Mouse (Mus musculus) gastrocnemius, postnatal 14 days (tissue): ENCODE results near the gene Adamtsl3. TPM values are rescaled to one million over a fixed set of nuclear protein-coding genes. Genes with fewer than 3 reads are reported as not detected.

Experiments used
- DNase-seq: peaks from one replicate; pipeline ENCODE4 v3.0.0; 2021; ENCODE audit warnings: mixed read lengths
- intact Hi-C: fragments of 180-260 bp; cut with DNase I; formaldehyde crosslinking; loops from one replicate; pipeline ENCODE4 v1.15.1; 2025; ENCODE audit warnings: low total_unique reads
- long read RNA-seq, 2 experiments: library from polyadenylated mRNA; stranded (forward); transcript quantifications; one replicate each; pipeline ENCODE4 v2.0.0; 2021
- total RNA-seq, 2 experiments: library from RNA; stranded (reverse); gene quantifications; 2 replicates each; pipeline ENCODE4 v1.2.3; 2021

The Adamtsl3 gene
- 1 to 10 TPM; 7.4 to 8.1 TPM for total RNA-seq
- long read RNA-seq, experiment 1, partial matches to known transcripts, result 1 of 3 reads
- long read RNA-seq, experiment 1, other reads (novel, unspliced or antisense), result 2 of 3 reads
- long read RNA-seq, experiment 2, partial matches to known transcripts, result 1 of 2 reads
- long read RNA-seq, experiment 2, other reads (novel, unspliced or antisense), result 1 of 2 reads

DNA sequence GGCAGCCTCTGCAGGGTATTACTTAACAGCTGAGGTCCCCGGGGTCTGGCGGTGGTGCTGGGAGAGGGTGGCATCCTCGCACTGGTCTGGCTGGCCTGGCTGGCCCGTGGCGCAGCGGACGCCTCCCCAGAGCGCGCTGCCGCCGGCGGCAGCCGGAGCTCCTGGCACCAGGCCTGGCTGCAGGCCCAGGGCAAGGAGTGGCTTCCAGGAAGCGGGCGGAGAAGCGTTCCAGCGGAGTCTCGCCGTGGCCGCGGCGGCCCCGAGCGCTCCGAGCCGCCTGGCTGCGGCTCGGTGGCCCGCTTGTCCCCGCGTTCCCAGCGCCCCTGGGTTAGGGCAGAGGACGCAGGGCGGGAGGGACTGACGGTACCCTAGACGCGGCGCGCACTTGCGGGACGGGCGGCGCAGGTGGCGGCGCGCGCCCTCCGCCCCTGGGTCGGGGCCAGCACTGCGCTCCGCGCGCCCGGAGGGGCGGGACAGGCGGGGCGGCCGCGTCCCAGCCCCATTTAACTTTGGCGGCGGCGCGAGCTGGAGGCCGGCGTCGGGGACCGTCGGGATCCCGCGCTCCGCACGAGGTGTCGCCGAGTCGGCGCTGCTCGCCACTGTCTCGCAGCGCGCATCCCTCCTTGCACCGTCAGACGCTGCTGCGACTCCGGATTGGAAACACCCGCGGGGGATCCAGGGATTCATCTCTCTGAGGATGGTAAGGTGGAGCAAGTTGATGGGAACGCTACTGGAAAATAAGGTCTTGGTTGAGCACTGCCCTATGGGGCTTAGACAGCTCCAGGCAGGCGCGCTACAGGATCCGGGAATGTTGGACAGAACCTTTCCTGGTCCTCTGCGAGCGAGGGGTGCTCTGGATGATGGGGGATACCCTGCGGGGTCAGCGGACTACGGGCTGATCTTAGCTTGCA is at the start of gene Adamtsl3:
Gene Adamtsl3 (plus strand): TSS at position 484 of the 911 bp plus-strand sequence.
- intact Hi-C loops, result loop anchor here (10.0 kb wide), 1 partner anchor 169 kb away; no protein-coding TSS in a partner anchor
- peak; percentile 70 for DNase-seq

DNA sequence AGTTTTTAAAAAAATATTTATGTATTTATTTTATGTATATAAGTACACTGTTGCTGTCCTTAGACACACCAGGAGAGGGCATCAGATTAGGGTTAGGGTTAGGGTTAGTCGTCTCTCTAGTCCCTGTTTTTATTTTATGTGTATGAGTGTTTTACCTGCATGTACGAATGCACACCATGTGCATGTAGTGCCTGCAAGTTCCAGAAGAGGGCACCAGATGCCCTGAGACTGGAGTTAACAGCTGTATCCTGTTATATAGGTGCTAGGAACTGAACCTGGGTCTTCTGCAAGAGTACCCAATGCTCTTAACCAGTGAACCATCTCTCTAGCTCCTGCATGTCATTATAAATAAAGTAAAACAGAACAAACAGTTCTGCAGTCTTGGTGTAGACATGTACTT is 48.3 kb upstream of the Adamtsl3 start:
- DNase-seq, result no peak

DNA sequence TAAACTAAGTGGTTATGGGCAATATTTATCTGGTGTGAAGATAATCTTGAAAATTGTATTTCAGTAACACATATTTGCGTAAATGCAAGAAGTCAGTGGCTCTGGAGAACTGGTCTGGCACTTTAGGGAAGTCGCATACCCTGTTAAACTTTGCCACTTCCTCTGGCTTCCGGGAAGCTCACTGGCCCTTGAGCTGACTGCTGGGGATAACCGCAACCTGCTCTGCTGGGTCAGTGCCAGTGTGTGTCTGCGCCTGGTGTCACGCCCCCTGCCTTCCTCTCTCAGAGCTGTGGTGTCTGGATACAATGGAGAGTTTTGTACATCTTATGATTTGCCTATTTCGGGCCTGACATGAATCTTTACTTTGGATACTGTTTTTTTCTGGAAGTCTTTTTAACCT is 42.1 kb upstream of the Adamtsl3 start:
- intact Hi-C loops, result no loop called here
- no peak for DNase-seq

More for the DNA sequence above, 48.3 kb upstream of the Adamtsl3 start:
- intact Hi-C loops, result no loop called here

DNA sequence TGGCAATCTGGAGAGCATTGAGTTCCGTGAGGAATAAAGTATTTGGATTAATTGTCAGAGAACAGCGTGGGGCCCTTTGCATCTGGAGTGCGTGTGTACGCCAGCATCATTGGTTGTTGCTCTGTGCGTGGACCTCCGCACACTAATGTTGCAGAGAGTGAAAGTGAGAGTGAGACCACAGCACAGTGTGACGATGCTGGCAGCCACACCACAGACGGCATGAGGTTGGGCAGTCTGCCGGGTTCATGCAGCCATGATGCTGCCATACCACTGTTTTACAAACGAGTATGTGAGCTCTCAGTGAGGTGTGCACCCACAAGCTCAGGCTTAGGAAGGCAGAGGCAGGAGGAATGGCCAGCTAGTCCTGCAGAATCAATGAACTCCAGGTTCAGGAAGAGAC is 41.4 kb upstream of the Adamtsl3 start:
- no peak for DNase-seq
- intact Hi-C loops, result no loop called here

DNA sequence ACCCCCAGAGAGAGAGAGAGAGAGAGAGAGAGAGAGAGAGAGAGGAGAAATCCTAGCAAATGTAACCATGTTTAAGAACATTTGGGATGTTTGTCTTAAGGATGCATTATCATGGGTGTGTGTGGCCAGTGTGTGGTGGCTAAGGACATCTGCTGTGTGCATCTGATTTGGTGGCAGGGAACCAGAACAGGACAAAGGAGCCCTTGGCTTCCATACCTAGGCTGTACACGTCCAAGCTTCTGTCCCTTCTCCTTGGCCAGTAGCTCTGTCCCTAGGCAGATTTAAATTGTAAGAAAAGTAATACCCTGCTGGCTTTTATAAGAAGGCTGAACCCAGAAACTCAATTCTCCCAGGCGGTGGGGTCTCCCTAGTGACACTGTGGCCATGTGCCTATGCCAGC is 40.9 kb upstream of the Adamtsl3 start:
- intact Hi-C loops, result no loop called here
- no peak for DNase-seq

DNA sequence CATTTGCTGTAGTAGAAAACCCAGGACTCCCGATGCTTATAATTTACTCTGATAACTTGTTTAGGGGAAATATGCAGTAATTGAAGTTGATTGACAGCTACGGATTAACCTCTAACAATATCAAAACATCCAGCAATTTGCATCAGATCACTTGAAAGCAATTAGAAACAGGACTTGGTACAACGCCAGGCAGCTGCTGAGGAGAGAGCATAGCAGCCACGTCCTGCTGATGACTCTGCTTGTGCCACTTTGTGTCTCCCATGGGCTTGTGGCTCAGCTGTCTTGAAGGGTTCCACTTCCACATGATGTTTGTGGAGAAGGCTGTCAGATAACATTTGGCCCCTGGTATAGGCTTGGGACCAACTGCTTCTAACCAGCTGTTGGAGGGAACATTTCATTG is 27.1 kb upstream of the Adamtsl3 start:
- intact Hi-C loops, result no loop called here
- DNase-seq, result no peak

DNA sequence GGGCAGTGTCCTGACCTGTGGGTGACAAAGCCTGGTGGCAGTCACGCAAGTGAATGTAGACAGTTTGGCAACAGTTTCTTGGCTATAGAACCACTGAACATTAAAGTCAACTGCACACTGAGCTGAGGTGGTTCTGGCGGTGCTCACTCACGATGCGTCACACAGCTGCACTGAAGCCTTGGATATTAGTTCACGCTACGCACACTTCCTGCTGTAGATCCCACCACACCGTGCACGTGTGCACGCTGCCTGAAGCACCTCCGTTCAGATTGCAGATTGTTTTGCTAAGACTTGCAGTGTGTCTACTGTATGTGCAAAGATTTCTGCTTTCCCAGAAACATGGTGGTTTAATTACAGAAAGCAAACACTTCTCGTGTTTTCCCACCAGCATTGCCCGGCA is 17.0 kb upstream of the Adamtsl3 start:
- intact Hi-C loops, result no loop called here
- DNase-seq, result no peak

DNA sequence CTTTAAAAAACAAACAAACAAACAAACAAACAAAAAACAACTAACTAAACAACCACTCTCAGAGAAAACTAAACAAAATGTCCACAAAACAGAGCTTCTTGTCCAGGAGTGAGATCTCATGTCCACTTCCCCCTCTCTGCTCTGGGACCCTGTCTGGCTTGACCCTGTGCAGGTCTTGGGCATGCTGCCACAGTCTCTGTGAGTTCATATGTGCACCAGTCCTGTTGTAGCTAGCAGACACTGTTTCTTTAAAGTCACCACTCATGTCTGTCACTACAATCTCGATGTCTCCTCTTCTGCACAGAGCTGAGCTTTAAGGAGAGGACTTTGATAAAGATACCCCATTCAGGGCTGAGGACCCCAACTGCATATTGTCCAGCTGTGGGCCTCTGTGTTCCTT is 8.9 kb upstream of the Adamtsl3 start:
- no peak for DNase-seq
- intact Hi-C loops, result no loop called here

DNA sequence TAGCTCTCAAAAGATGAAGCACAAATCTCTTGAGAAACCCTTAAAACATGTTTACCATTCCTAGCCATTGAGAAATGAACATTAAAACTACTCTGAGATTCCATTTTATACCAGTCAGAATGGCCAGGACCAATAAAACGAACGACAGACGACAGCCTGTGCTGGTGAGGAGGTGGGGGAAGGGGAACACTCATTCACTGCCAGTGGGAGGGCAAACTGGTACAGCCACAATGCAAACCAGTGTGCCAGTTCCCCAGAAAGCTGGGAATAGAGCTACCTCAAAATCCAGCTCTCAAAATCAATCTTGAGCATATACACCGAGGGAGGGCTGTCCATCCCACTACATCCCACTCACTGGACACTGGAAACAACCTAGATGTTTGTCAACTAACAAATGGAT is 8.3 kb upstream of the Adamtsl3 start:
- no peak for DNase-seq
- intact Hi-C loops, result no loop called here

DNA sequence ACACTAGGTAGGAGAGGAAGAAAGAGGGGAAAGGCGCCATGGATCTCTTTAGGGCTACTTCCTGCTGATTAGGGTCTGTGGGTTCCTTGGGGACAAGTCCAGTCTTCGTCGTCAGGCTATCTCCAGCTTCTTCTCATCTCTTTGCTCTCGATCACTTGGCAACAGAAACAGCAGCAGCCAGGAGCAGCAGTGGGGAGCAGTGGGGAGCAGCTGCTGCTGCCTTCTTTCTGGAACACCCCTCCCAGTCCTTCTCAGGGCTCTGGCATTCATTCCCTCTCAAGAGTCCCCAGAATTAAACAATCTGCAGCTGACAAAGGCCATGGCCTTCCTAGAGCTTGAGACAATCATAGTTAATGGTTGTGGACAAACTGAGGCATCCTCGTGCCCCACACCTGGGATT is 7.6 kb upstream of the Adamtsl3 start:
- DNase-seq, result no peak
- intact Hi-C loops, result no loop called here

DNA sequence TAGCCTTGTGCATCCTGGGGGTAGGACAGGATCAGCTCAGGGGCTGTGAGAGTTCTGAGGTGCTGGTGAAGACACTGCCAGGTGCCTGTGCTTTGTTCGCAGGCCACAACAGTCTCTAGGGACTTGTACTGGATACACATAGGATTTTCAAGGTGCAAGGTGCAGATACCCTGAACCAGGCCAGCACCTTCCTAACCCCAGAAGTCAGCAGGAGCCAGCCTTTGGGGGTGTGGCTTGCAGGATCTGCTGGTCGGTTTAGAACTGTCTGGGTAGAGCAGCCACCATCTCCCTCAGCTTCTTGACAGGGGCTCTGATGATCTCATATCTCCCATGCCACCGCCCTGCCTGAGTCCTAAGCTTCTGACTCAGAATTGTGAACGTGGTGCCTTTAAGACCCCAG is 5.7 kb upstream of the Adamtsl3 start:
- DNase-seq, result no peak
- intact Hi-C loops, result loop anchor here (10.0 kb wide), 1 partner anchor 175 kb away; no protein-coding TSS in a partner anchor

DNA sequence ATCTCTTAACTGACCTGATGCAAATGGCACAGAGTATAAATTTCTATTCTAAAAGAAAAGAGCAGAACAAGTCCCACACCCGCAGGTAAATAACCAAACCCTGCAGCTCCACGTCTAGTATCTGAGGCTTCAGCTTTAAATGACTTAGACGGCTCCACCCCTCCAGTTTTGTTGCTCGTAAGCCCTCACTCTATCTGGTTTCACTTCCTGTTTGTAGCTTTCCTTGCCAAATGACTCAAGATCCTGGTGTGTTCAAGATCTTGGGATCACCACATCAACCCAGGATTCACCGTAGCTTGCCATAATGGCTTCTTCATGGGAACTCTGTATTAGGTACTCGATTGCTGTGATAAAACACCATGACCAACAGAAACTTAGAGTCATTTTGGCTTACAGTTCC is 4.6 kb upstream of the Adamtsl3 start:
- DNase-seq, result no peak
- intact Hi-C loops, result loop anchor here (10.0 kb wide), 1 partner anchor 174 kb away; no protein-coding TSS in a partner anchor

DNA sequence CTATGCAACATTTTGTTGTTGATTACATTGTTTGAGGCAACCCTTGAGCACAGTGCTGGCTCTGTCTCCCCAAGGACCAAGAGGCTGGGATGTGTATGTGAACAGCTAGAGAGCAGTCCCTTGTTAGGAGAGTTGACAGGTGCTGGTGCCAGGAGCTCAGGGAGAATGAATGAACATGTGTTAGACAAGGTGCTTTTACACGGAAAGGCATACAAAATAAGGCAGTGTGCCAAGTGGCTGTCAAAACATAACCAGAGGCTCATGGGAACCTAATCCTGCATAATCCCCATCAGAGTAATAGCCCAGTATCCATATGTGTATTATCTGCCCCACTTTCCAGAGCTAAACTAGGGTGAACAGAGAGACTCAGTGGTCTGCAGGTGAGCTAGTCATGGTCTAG is 1.5 kb upstream of the Adamtsl3 start:
- intact Hi-C loops, result loop anchor here (10.0 kb wide), 1 partner anchor 171 kb away; no protein-coding TSS in a partner anchor
- no peak for DNase-seq

DNA sequence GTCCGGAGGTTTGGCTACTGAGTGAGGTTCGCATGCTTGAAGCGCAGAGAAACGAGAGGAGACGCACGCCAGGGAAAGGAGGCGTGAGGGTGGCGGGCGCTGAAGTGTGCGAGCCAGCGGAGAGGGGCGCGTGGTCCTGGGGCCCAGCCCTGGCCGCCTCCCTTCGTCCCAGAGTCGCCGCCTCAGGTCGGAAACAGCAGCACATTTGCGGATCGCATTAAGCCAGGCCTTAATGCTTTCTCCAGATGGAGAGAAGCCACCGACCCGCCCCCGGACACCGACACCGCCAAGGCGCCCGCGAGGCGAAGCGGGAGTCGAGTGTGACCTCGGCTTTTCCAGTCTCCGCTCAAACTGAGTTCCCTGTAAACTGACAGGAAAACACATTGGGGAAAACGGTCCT is 638 bp downstream of the Adamtsl3 start:
- intact Hi-C loops, result loop anchor here (10.0 kb wide), 1 partner anchor 169 kb away; no protein-coding TSS in a partner anchor
- DNase-seq, result peak; percentile 83

DNA sequence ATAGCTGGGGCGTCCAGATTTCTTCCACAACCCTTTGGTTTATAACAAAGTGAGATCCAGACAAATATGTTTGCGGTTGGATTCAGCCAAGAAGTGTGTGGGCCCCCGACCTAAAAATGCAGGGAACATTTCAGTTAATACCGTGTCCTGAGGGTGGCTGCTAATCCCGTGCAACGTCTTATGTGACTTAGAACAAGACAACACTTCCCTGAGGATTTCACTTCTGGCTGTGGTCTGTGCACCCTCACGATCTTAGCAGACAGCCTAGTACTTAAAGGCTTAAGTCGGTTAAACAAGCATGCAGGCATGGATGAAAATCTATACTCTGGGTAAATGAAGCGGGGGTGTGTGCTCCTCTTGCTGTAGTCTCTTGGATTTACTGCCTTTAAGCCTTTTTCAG is 2.6 kb downstream of the Adamtsl3 start:
- no peak for DNase-seq
- intact Hi-C loops, result loop anchor here (10.0 kb wide), 1 partner anchor 167 kb away; no protein-coding TSS in a partner anchor

DNA sequence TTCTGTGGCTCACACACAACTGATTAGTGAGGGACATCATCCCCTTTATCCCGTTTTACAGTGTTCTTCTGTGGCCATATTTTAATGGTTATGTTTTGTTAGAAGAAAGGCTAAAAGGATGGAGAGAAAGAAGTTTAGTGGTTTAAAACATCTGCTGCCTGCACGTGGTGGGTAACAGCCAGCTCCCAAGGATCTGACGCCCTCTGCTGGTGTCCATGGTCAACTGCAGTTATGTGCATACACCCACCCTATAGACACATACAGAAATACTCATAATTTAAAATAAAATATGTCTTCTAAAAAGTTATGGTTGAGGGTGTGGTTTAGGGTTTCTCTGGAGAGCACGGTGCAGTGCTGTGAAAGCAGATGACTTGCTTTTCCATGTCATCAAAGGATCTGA is 3.0 kb downstream of the Adamtsl3 start:
- intact Hi-C loops, result loop anchor here (10.0 kb wide), 1 partner anchor 166 kb away; no protein-coding TSS in a partner anchor
- no peak for DNase-seq

DNA sequence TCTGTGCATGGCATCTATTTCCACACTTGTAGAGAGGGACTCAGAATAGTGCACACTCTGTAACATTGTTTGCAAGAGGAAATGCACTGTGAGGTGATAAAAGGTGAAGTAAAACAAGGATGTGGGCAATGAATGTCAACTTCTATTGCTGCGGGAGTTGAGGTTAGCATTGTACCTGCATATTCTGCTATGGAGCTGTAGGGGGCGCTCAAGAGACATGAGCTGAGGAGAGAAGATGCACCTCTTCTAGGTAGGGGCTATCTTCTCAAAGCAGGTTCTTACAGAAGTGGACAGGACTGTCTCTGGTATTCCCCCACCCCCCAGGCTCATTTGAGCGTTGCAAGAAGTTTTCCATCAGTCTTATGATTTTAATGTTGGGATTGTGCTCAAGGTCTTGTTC is 3.7 kb downstream of the Adamtsl3 start:
- DNase-seq, result no peak
- intact Hi-C loops, result loop anchor here (10.0 kb wide), 1 partner anchor 166 kb away; no protein-coding TSS in a partner anchor

DNA sequence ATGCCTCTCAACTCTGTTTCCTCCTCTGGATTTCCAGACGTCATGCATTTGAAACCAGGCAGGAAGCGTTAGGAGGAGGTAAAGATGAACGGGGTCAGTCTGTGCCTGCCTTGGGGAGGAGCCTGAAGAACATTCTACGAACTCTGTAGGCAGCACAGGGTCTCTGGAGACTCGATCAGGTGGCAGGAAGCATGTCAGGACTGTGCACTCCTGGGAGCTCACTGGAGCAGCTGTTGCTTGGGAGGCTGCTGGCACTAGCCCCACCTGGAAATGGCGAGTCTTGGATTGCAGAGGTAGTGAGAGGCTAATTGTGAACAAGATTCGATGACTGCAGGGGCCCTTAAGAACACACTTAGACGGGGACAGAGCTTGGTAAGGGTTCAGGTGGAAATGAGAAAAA is 6.0 kb downstream of the Adamtsl3 start:
- intact Hi-C loops, result no loop called here
- peak; percentile 16 for DNase-seq

DNA sequence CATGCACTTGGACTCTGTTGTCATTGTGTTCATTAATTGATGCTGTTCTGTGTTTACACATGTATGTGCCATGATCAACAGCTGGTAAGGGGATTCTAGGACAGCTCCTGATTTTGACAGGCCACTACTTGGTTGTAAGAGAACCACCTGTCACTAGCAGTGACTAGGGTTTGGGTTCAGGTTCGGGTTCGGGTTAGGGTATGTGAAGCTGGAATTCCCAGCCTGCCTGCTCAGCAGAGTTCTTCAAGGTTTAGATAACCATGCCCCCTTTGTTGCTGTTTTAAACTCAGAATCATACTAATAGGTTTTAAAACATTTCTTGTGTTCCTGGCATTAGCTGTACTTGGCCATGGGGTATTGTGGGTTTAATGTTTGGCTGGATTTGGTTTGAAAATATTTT is 11.2 kb downstream of the Adamtsl3 start:
- DNase-seq, result no peak

DNA sequence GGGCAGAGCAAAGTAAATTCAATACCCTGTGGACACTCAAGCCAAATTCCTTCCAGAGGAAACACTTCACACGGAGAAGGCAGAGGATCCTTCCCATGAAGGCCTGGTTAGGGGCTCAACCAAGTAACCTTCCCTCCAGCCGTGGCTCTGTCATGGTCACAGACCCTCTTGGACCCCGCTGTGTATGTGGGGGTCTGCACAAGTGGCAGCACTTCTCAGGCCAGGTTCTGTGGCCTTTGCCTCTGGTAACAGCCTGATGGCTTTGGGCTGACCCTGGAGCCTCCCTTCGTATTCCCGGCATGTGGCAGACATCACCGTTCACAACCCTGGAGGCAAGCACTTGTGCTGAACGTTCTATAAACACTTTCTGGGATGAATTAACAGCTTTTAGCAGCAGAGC is 14.3 kb downstream of the Adamtsl3 start:
- intact Hi-C loops, result no loop called here
- DNase-seq, result no peak

More for the DNA sequence above, 11.2 kb downstream of the Adamtsl3 start:
- intact Hi-C loops, result no loop called here

DNA sequence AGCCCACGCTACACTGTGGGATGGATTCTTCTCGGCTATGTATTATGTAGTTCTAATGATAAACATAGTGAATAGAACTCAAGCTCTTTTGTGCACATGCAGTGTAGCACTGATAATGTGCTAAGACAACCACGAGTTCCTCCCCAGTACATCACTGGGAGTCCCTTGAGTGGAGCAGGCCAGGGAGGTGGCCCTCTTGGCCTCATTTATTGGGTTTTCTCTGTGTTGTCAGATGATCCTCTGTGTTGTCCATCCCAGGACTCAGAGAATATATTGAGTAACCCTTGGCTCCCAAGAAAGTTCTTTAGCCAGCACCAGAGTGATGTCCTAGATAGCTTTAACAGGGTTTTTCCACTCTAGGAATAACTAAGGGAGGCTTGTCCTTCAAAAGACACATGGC is 14.9 kb downstream of the Adamtsl3 start:
- peak; percentile 37 for DNase-seq
- intact Hi-C loops, result no loop called here
